Mouse (Mus musculus) gastrocnemius, adult 8-10 months (tissue): ENCODE measurements at regions not wholly inside any gene's neighbourhood (a gene's known extent, or its start where the extent isn't known, plus 50 kb on each side); places are given as distances from the start of the nearest gene placed in this dataset. TPM values are rescaled to one million over a fixed set of nuclear protein-coding genes. Genes with fewer than 3 reads are reported as not detected.

Source experiments
- microRNA-seq: library from miRNA; unstranded; fragments of <30 nt; microRNA quantifications from one replicate; pipeline ENCODE4 v1.2.0, GENCODE M21; 2022

Small RNA genes in the stretch of these regions (microRNA-seq; reads per million reads assigned to microRNA genes)
- gene Gm24462, result not detected
